Mouse (Mus musculus): ENCODE results near the gene Meiob.

- TF ChIP-seq CTCF (IDR thresholded peaks at IDR 0.05; ENCODE audit: low read depth), result no peak
- TF ChIP-seq EP300 (optimal IDR thresholded peaks at IDR 0.05), result no peak
These were observed at the start of gene Meiob for GRCm38 (mm10) chr17:24803952-24804951.
